Mouse (Mus musculus): ENCODE measurements around the gene Lpar1. TPM values are rescaled to one million over a fixed set of nuclear protein-coding genes. Genes with fewer than 3 reads are reported as not detected.

Lpar1 gene
- polyA plus RNA-seq, 1 experiment from 2014 or later: 115 TPM

- Histone ChIP-seq H3K4me3 (ENCODE audit: low read depth, low read length) (peak overlapping the region; percentile 87), H3K27me3 (replicated peaks; ENCODE audit: control insufficient read depth, insufficient read depth, low read length) (no peaks in the 10 kb centered on the region), H3K4me2 (ENCODE audit: low read depth, low read length) (peak overlapping the region; percentile 92), H3K9me3 (ENCODE audit: control insufficient read depth, low read length) (no peaks in the 10 kb centered on the region), H3K36me3 (ENCODE audit: control insufficient read depth, insufficient read depth, low read length) (peaks cover 5% of the 10 kb centered on the region; the same call in 1 of the 2 replicates), H3K9ac (ENCODE audit: low read depth, low read length) (peak overlapping the region; percentile 93), H3K4me1 (ENCODE audit: control insufficient read depth, insufficient read depth, low read length) (peaks cover 33% of the 10 kb centered on the region), H3K27ac (replicated peaks; ENCODE audit: low read depth, low read length) (peak overlapping the region; percentile 97)
- under 1% methylated on average over 35 of the region's 71 CpGs for WGBS
- DNase-seq (ENCODE audit: low spot score) (peak; percentile 92), ATAC-seq (ENCODE audit: low read depth) (peak; percentile 93)
Measured at GRCm38 (mm10) chr4:58552731-58553630, 717 bp downstream of the Lpar1 start.

- DNase-seq (ENCODE audit: low spot score) (no peak), ATAC-seq (ENCODE audit: low read depth) (no peak)
- H3K27me3 ChIP-seq (replicated peaks; ENCODE audit: control insufficient read depth, insufficient read depth, low read length): no peaks in the 10 kb centered on the region
- peaks cover 12% of the 10 kb centered on the region; the same call in 1 of the 2 replicates for H3K36me3 ChIP-seq (ENCODE audit: control insufficient read depth, insufficient read depth, low read length)
- H3K4me3 ChIP-seq (ENCODE audit: low read depth, low read length): peak overlapping the region; percentile 87
- H3K4me2 ChIP-seq (ENCODE audit: low read depth, low read length): peak overlapping the region; percentile 92
- peaks cover 39% of the 10 kb centered on the region for H3K4me1 ChIP-seq (ENCODE audit: control insufficient read depth, insufficient read depth, low read length)
- 2% methylated on average over 10 of the region's 10 CpGs for WGBS
- peak overlapping the region; percentile 93 for H3K9ac ChIP-seq (ENCODE audit: low read depth, low read length)
- H3K27ac ChIP-seq (replicated peaks; ENCODE audit: low read depth, low read length): peak overlapping the region; percentile 97
- no peaks in the 10 kb centered on the region for H3K9me3 ChIP-seq (ENCODE audit: control insufficient read depth, low read length)
Measured at GRCm38 (mm10) chr4:58552229-58552628, 1.5 kb downstream of the Lpar1 start.

DNA sequence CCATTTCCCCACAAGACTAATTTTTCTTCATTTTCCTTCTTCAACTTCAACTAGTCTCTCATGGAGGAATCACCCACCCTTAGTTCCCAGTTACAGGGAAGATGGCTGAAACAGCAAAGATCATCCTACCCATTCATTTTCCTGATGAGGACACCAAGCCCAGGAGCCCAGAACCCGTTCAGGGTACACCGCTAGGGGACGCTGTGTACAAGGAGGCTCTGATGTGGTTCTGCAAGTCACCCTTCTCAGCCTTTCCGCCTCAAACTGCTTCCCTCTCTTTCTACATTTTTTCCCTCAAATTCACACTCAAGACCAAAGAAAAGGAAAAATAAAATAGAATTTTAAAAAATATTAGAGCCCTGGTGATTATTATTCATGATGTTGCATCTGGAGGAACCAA is 1.9 kb downstream of the Lpar1 start:
- DNase-seq (ENCODE audit: low spot score) (peak; percentile 91), ATAC-seq (ENCODE audit: low read depth) (peak; percentile 34; the same call in 1 of the 2 replicates)
- Histone ChIP-seq H3K27ac (replicated peaks; ENCODE audit: low read depth, low read length) (peak overlapping the region; percentile 97), H3K27me3 (replicated peaks; ENCODE audit: control insufficient read depth, insufficient read depth, low read length) (no peaks in the 10 kb centered on the region), H3K4me3 (ENCODE audit: low read depth, low read length) (peak overlapping the region; percentile 87), H3K4me2 (ENCODE audit: low read depth, low read length) (peak overlapping the region; percentile 92), H3K9me3 (ENCODE audit: control insufficient read depth, low read length) (no peaks in the 10 kb centered on the region), H3K36me3 (ENCODE audit: control insufficient read depth, insufficient read depth, low read length) (peaks cover 12% of the 10 kb centered on the region; the same call in 1 of the 2 replicates), H3K4me1 (ENCODE audit: control insufficient read depth, insufficient read depth, low read length) (peaks cover 42% of the 10 kb centered on the region), H3K9ac (ENCODE audit: low read depth, low read length) (peak overlapping the region; percentile 93)
- WGBS: under 1% methylated on average over 4 of the region's 4 CpGs

DNA sequence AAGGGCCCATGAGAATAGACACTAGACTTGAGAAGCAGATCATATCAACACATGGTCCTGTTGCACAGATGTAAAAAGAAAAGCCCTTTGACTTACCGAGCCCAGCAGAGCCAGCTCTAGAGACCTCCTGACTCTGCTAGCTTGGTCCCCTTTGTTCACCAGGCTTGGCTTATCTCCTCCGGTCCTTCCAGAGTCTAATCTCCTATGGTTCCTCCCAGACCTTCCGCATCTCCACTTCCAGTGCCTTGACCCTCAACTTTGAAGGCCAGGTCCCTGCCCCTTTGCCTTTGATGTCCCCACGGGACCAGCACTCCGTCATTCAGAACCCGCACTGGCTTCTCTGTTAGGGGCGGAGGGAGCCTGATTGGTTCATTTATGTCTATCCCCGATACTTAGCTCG is 6.0 kb downstream of the Lpar1 start:
- no peak overlapping the region for H3K4me3 ChIP-seq (ENCODE audit: low read depth, low read length)
- H3K4me1 ChIP-seq (ENCODE audit: control insufficient read depth, insufficient read depth, low read length): peaks cover 48% of the 10 kb centered on the region
- WGBS: 46% methylated on average over 9 of the region's 9 CpGs
- H3K36me3 ChIP-seq (ENCODE audit: control insufficient read depth, insufficient read depth, low read length): peaks cover 33% of the 10 kb centered on the region
- H3K4me2 ChIP-seq (ENCODE audit: low read depth, low read length): peak overlapping the region; percentile 17; the same call in 1 of the 2 replicates
- peak overlapping the region; percentile 56; the same call in 1 of the 2 replicates for H3K27ac ChIP-seq (replicated peaks; ENCODE audit: low read depth, low read length)
- ATAC-seq (ENCODE audit: low read depth): no peak
- DNase-seq (ENCODE audit: low spot score): no peak
- H3K9me3 ChIP-seq (ENCODE audit: control insufficient read depth, low read length): no peaks in the 10 kb centered on the region
- H3K27me3 ChIP-seq (replicated peaks; ENCODE audit: control insufficient read depth, insufficient read depth, low read length): no peaks in the 10 kb centered on the region
- H3K9ac ChIP-seq (ENCODE audit: low read depth, low read length): no peak overlapping the region

GRCm38 (mm10) chr4:58547273-58547565 is 6.5 kb downstream of the Lpar1 start:
- Histone ChIP-seq H3K9ac (ENCODE audit: low read depth, low read length) (no peak overlapping the region), H3K9me3 (ENCODE audit: control insufficient read depth, low read length) (no peaks in the 10 kb centered on the region), H3K27me3 (replicated peaks; ENCODE audit: control insufficient read depth, insufficient read depth, low read length) (no peaks in the 10 kb centered on the region), H3K36me3 (ENCODE audit: control insufficient read depth, insufficient read depth, low read length) (peaks cover 33% of the 10 kb centered on the region), H3K4me2 (ENCODE audit: low read depth, low read length) (no peak overlapping the region), H3K4me3 (ENCODE audit: low read depth, low read length) (no peak overlapping the region), H3K4me1 (ENCODE audit: control insufficient read depth, insufficient read depth, low read length) (peaks cover 48% of the 10 kb centered on the region), H3K27ac (replicated peaks; ENCODE audit: low read depth, low read length) (peak overlapping the region; percentile 56)
- ATAC-seq (ENCODE audit: low read depth) (no peak), DNase-seq (ENCODE audit: low spot score) (peak; percentile 57)
- WGBS: 39% methylated on average over 4 of the region's 4 CpGs

- ATAC-seq (ENCODE audit: low read depth) (peak; percentile 68), DNase-seq (ENCODE audit: low spot score) (peak; percentile 86)
- H3K27ac ChIP-seq (replicated peaks; ENCODE audit: low read depth, low read length): peak overlapping the region; percentile 56
- H3K4me3 ChIP-seq (ENCODE audit: low read depth, low read length): no peak overlapping the region
- no peaks in the 10 kb centered on the region for H3K9me3 ChIP-seq (ENCODE audit: control insufficient read depth, low read length)
- peaks cover 46% of the 10 kb centered on the region for H3K4me1 ChIP-seq (ENCODE audit: control insufficient read depth, insufficient read depth, low read length)
- H3K9ac ChIP-seq (ENCODE audit: low read depth, low read length): no peak overlapping the region
- H3K4me2 ChIP-seq (ENCODE audit: low read depth, low read length): no peak overlapping the region
- H3K36me3 ChIP-seq (ENCODE audit: control insufficient read depth, insufficient read depth, low read length): peaks cover 38% of the 10 kb centered on the region
- 20% methylated on average over 11 of the region's 11 CpGs for WGBS
- no peaks in the 10 kb centered on the region for H3K27me3 ChIP-seq (replicated peaks; ENCODE audit: control insufficient read depth, insufficient read depth, low read length)
Measured at GRCm38 (mm10) chr4:58546441-58547272, 7.0 kb downstream of the Lpar1 start.

DNA sequence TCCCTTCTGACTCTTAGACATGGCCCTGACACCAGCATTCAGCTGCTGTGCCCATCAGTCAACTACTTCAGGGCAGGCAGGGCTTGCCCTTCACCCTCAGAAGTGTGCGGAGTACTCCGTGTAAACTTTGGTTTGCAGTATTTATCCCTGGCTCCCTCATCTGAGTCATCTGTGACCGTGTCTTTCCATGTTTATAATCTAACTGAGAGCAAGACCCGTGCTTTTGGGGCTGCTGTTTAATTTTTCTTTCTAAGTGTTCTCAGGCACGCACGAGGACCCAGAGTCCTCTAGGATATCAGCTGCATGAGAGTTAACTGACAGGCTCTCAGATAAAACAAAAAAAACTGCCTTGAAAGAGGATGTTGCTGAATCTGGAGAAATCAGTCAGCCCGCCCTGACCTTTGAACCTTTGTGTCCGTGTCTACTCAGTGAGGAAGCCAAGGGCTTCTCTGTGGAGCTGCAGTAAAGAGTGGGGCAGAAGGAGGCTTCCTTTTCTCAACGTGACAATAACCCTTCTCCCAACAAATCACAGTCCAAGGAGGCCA is 7.7 kb downstream of the Lpar1 start:
- 0 out of 2 replicates have a peak, but pooled peaks have one; percentile 4 for ATAC-seq (ENCODE audit: low read depth)

DNA sequence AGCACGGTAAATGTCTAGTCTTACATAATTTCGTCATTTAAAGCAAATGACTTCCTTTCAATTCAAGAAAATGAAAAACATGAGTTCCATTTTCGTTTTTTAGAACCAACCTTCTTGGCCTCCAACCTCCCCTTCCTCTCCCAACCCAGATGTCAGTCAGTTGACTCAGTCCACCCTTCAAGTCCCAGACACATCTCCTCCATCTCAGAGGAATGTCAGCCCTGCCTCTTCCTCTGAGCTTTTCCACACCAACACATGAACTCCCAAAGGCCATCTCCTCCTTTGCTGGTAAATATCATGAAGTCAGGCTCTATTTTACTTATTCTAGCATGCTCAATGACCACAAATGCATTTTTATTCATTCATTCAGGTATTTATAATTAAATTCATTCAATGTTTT is 10.5 kb downstream of the Lpar1 start:
- H3K9ac ChIP-seq (ENCODE audit: low read depth, low read length): no peak overlapping the region
- no peak for ATAC-seq (ENCODE audit: low read depth)
- 63% methylated on average over 3 of the region's 3 CpGs for WGBS
- H3K36me3 ChIP-seq (ENCODE audit: control insufficient read depth, insufficient read depth, low read length): peaks cover 42% of the 10 kb centered on the region
- no peak overlapping the region for H3K27ac ChIP-seq (replicated peaks; ENCODE audit: low read depth, low read length)
- no peak for DNase-seq (ENCODE audit: low spot score)
- H3K4me2 ChIP-seq (ENCODE audit: low read depth, low read length): no peak overlapping the region
- peaks cover 29% of the 10 kb centered on the region for H3K4me1 ChIP-seq (ENCODE audit: control insufficient read depth, insufficient read depth, low read length)
- H3K27me3 ChIP-seq (replicated peaks; ENCODE audit: control insufficient read depth, insufficient read depth, low read length): no peaks in the 10 kb centered on the region
- no peak overlapping the region for H3K4me3 ChIP-seq (ENCODE audit: low read depth, low read length)
- no peaks in the 10 kb centered on the region for H3K9me3 ChIP-seq (ENCODE audit: control insufficient read depth, low read length)

More for the DNA sequence above, 7.7 kb downstream of the Lpar1 start:
- DNase-seq (ENCODE audit: low spot score): no peak
- Histone ChIP-seq H3K36me3 (ENCODE audit: control insufficient read depth, insufficient read depth, low read length) (peaks cover 43% of the 10 kb centered on the region), H3K27me3 (replicated peaks; ENCODE audit: control insufficient read depth, insufficient read depth, low read length) (no peaks in the 10 kb centered on the region), H3K9ac (ENCODE audit: low read depth, low read length) (no peak overlapping the region), H3K9me3 (ENCODE audit: control insufficient read depth, low read length) (no peaks in the 10 kb centered on the region), H3K4me3 (ENCODE audit: low read depth, low read length) (no peak overlapping the region), H3K27ac (replicated peaks; ENCODE audit: low read depth, low read length) (peak overlapping the region; percentile 56), H3K4me2 (ENCODE audit: low read depth, low read length) (no peak overlapping the region), H3K4me1 (ENCODE audit: control insufficient read depth, insufficient read depth, low read length) (peaks cover 45% of the 10 kb centered on the region)
- 29% methylated on average over 9 of the region's 9 CpGs for WGBS

All from embryonic facial prominence, embryonic 14.5 days (tissue).